13 mouse cellular contexts compared by ENCODE assay signal in genomic region chr12:108067811-108068375, GRCm38 (mm10).
DNase-seq lines count a peak whose midpoint lies in the region; ATAC-seq and TF ChIP-seq lines count a peak whose summit lies in the region.
"Had no signal": no experiment of that assay in that cellular context is flagged by ENCODE, and none has a peak within 500 bp of the region (broad histone marks: within the 10 kb centered on the region; RNA-seq: fewer than 3 reads in every experiment).

No protein-coding gene starts in this region.

- no peaks in the 10 kb centered on the region for H3K9me3 ChIP-seq in embryonic facial prominence, embryonic 10.5 days
- H3K9me3 ChIP-seq in midbrain, embryonic 13.5 days: no peaks in the 10 kb centered on the region
- H3K9me3 ChIP-seq: liver, embryonic 12.5 days had no signal

- no peak for TF ChIP-seq POLR2A in brain, embryonic 14.5 days (IDR thresholded peaks at IDR 0.05; ENCODE audit: borderline replicate concordance, extremely low read depth, insufficient read depth, insufficient read length, poor library complexity, severe bottlenecking)

- 83% methylated on average over 13 of the region's 13 CpGs for WGBS in embryonic facial prominence, embryonic 10.5 days
- WGBS in midbrain, embryonic 13.5 days: 79% methylated on average over 13 of the region's 13 CpGs

- H3K4me2 ChIP-seq in midbrain, embryonic 13.5 days (replicated peaks): no peak overlapping the region
- H3K4me2 ChIP-seq: liver, embryonic 12.5 days had no signal

- no peak overlapping the region for H3K4me3 ChIP-seq in embryonic facial prominence, embryonic 10.5 days
- no peak overlapping the region for H3K4me3 ChIP-seq in midbrain, embryonic 13.5 days (replicated peaks)
- H3K4me3 ChIP-seq: erythroblast, embryonic 14.5 days; liver, embryonic 12.5 days had no signal

- peaks cover 57% of the 10 kb centered on the region for H3K4me1 ChIP-seq in embryonic facial prominence, embryonic 10.5 days
- H3K4me1 ChIP-seq in midbrain, embryonic 13.5 days (replicated peaks): peaks cover 6% of the 10 kb centered on the region; the same call in 1 of the 2 replicates

- H3K9ac ChIP-seq in midbrain, embryonic 13.5 days (replicated peaks): no peak overlapping the region
- H3K9ac ChIP-seq: liver, embryonic 12.5 days had no signal

- H3K36me3 ChIP-seq in embryonic facial prominence, embryonic 10.5 days (replicated peaks): no peaks in the 10 kb centered on the region
- H3K36me3 ChIP-seq in midbrain, embryonic 13.5 days: no peaks in the 10 kb centered on the region
- H3K36me3 ChIP-seq: liver, embryonic 12.5 days had no signal

- no peaks in the 10 kb centered on the region for H3K27me3 ChIP-seq in embryonic facial prominence, embryonic 10.5 days (replicated peaks; ENCODE audit: low read depth, poor library complexity, severe bottlenecking)
- no peaks in the 10 kb centered on the region for H3K27me3 ChIP-seq in midbrain, embryonic 13.5 days
- H3K27me3 ChIP-seq: liver, embryonic 12.5 days had no signal

- 0 out of 2 replicates have a peak overlapping the region, but pooled peaks have one; percentile 35 for H3K27ac ChIP-seq in embryonic facial prominence, embryonic 10.5 days (replicated peaks)
- H3K27ac ChIP-seq in midbrain, embryonic 13.5 days: no peak overlapping the region
- H3K27ac ChIP-seq: liver, embryonic 12.5 days had no signal

- no peak for TF ChIP-seq CTCF in brain, embryonic 14.5 days (IDR thresholded peaks at IDR 0.05; ENCODE audit: borderline replicate concordance, extremely low read depth, insufficient read depth, insufficient read length)

- ATAC-seq in midbrain, embryonic 13.5 days: no peak
- ATAC-seq: intestine, embryonic 16.5 days; liver, embryonic 12.5 days had no signal

- DNase-seq in gastrocnemius, postnatal 14 days: peak; percentile 41
- DNase-seq in gastrocnemius, postnatal 25 days: no peak
- DNase-seq in 3T3-L1 (ENCODE audit: low read depth, low spot score): peak; percentile 31
- peak; percentile 68 for DNase-seq in brain, embryonic 14.5 days (ENCODE audit: low read depth)
- no peak for DNase-seq in embryonic facial prominence, embryonic 10.5 days (ENCODE audit: low spot score)
- DNase-seq in kidney, adult 18-20 months: no peak
- no peak for DNase-seq in spleen, postnatal 36 days (ENCODE audit: low spot score in 2 of 2)
- DNase-seq: heart, adult 18-20 months; lung, postnatal 14 days had no signal

- intact Hi-C loops in gastrocnemius, postnatal 14 days (cut with DNase I; ENCODE audit: low total_unique reads): no loop called here

Comparison
In these comparisons a context has a peak if more than half of its experiments do, and no peak if none do; other contexts are left out.
1. DNase-seq: peak in gastrocnemius, postnatal 14 days (single experiment), 3T3-L1 (single experiment) and brain, embryonic 14.5 days (single experiment); none in gastrocnemius, postnatal 25 days (single experiment), embryonic facial prominence, embryonic 10.5 days (single experiment), kidney, adult 18-20 months (single experiment) and spleen, postnatal 36 days (0 of 2).